Mouse (Mus musculus) liver, adult 2 months (tissue): ENCODE data around the gene Cttn.

Experiments used
- CTCF ChIP-seq: fragments of 200-500 bp; IDR thresholded peaks from 2 replicates; pipeline ENCODE4 v1.5.1; 2011; ENCODE audit warnings: low read depth, low read length, control low read depth
- POLR2A ChIP-seq: fragments of 200-500 bp; IDR thresholded peaks from 2 replicates; pipeline ENCODE4 v1.6.1; 2011; ENCODE audit warnings: low read length, control low read depth; ENCODE audit not compliant: insufficient read depth; ENCODE audit errors: extremely low read depth

GRCm38 (mm10) chr7:144417644-144418343, 53.0 kb downstream of the Cttn start:
- TF ChIP-seq CTCF (no peak), POLR2A (no peak)
